Mouse (Mus musculus): ENCODE results near the gene Faap20. TPM values are rescaled to one million over a fixed set of nuclear protein-coding genes. Genes with fewer than 3 reads are reported as not detected.

Gene Faap20
- total and polyA plus RNA-seq, 3 experiments: 18.6 to 34.4 TPM; not detected in 1

DNA sequence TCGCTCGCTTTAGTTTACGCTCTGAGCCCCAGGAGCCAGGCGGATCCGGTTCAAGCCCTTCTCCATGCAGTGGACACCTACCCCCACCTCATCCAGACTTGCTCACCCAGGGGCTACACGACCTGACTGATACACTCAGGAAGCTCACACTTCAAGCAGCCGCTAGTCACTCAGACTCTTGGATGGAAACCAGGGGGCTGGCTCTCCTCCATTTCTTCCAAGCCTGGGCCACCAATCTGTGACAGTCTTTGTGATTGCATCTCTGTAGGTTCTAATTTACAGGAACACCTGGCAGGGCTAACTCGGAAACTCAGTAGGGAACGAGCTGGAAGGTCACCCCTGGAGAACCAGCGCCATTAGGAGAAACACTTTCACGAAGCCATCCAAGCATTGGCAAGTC, 38.1 kb downstream of the Faap20 start:
- H3K79me2 ChIP-seq (ENCODE audit: control insufficient read depth, insufficient read depth, low read length, poor library complexity): no peaks in the 10 kb centered on the region
- H3K4me1 ChIP-seq (ENCODE audit: control insufficient read depth in 1 of 2, insufficient read depth in 2 of 2, low read length in 2 of 2): no peaks in the 10 kb centered on the region
- no peak for DNase-seq (ENCODE audit: low read depth, low spot score)
- no peak overlapping the region for H3K4me3 ChIP-seq (ENCODE audit: control insufficient read depth in 1 of 2, insufficient read depth in 1 of 2, low read depth in 2 of 2, low read length in 2 of 2)
- no peaks in the 10 kb centered on the region for H3K9me3 ChIP-seq (replicated peaks; ENCODE audit: insufficient read depth, low read length)
- no peak overlapping the region for H3K27ac ChIP-seq (ENCODE audit: control insufficient read depth, low read depth, low read length)
- no peak overlapping the region for H3K9ac ChIP-seq (ENCODE audit: control insufficient read depth, low read depth, low read length, poor library complexity, severe bottlenecking)
- 0 out of 4 replicates have a peak, but pooled peaks cover 0 to 1% of the 10 kb centered on the region in 2 experiments for H3K27me3 ChIP-seq (ENCODE audit: control insufficient read depth in 1 of 2, insufficient read depth in 2 of 2, low read length in 2 of 2)
- H3K36me3 ChIP-seq (ENCODE audit: control insufficient read depth in 1 of 2, insufficient read depth in 2 of 2, low read length in 2 of 2): no peaks in the 10 kb centered on the region
- TF ChIP-seq RCOR1 (IDR thresholded peaks at IDR 0.05; ENCODE audit: low read depth, low read length) (no peak), JUND (IDR thresholded peaks at IDR 0.05; ENCODE audit: low read depth, low read length) (no peak)

DNA sequence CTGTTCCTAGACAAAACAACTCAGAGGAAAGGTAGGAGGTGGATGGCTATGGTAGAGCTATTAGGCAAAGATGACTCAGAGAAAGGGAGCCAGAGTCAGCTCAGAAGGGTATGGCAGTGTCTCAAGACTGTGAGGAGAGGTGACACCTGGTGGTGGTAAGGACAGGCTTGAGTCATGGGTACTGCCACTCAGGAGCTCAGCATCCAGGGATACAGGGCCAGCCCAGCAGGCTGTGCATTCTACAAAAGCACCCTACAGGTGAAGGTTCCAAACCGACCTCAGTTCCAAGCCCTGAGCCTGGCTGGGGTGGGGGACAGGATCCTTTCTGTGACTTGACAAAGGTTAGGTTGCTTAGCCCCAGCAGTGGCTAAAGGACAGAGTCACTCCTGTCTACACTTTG, 39.0 kb downstream of the Faap20 start:
- 0 out of 4 replicates have a peak, but pooled peaks cover 0 to 1% of the 10 kb centered on the region in 2 experiments for H3K27me3 ChIP-seq (ENCODE audit: control insufficient read depth in 1 of 2, insufficient read depth in 2 of 2, low read length in 2 of 2)
- TF ChIP-seq GABPA (IDR thresholded peaks at IDR 0.05; ENCODE audit: low read depth, low read length): no peak
- TF ChIP-seq CTCF (IDR thresholded peaks at IDR 0.05 in 2 of 3, conservative IDR thresholded peaks at IDR 0.05 in 1 of 3; ENCODE audit: control insufficient read depth in 1 of 3, insufficient read depth in 1 of 3, low read depth in 2 of 3, low read length in 3 of 3, poor library complexity in 1 of 3, severe bottlenecking in 1 of 3): peak; percentile 6 to 15 (median 6); a peak in 1 of 6 replicates
- no peak for DNase-seq (ENCODE audit: low read depth, low spot score)
- no peaks in the 10 kb centered on the region for H3K79me2 ChIP-seq (ENCODE audit: control insufficient read depth, insufficient read depth, low read length, poor library complexity)
- no peaks in the 10 kb centered on the region for H3K9me3 ChIP-seq (replicated peaks; ENCODE audit: insufficient read depth, low read length)
- H3K4me1 ChIP-seq (ENCODE audit: control insufficient read depth in 1 of 2, insufficient read depth in 2 of 2, low read length in 2 of 2): no peaks in the 10 kb centered on the region
- H3K4me3 ChIP-seq (ENCODE audit: control insufficient read depth in 1 of 2, insufficient read depth in 1 of 2, low read depth in 2 of 2, low read length in 2 of 2): no peak overlapping the region
- no peaks in the 10 kb centered on the region for H3K36me3 ChIP-seq (ENCODE audit: control insufficient read depth in 1 of 2, insufficient read depth in 2 of 2, low read length in 2 of 2)
- no peak overlapping the region for H3K27ac ChIP-seq (ENCODE audit: control insufficient read depth, low read depth, low read length)
- no peak overlapping the region for H3K9ac ChIP-seq (ENCODE audit: control insufficient read depth, low read depth, low read length, poor library complexity, severe bottlenecking)

DNA sequence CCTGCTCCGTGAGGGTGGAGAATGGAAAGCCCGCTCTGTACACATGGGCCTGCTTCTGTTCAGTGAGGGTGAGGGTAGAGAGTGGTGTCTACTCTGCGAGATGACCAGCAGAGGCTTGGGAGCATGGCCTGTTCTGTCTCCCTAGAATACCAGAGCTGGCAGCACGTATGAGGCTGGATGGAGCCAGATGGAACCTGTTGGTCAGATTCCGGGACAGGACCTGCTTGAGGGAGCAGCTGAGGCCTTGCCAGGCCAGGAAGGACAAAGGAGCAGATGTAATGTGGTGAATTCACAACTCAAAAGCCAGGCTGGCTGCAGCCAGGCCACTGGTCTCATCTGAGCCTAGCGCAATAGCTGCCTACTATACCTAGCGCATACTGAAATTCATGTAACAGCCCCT, 40.4 kb downstream of the Faap20 start:
- no peaks in the 10 kb centered on the region for H3K9me3 ChIP-seq (replicated peaks; ENCODE audit: insufficient read depth, low read length)
- no peaks in the 10 kb centered on the region for H3K36me3 ChIP-seq (ENCODE audit: control insufficient read depth in 1 of 2, insufficient read depth in 2 of 2, low read length in 2 of 2)
- no peaks in the 10 kb centered on the region for H3K27me3 ChIP-seq (ENCODE audit: control insufficient read depth in 1 of 2, insufficient read depth in 2 of 2, low read length in 2 of 2)
- no peaks in the 10 kb centered on the region for H3K4me1 ChIP-seq (ENCODE audit: control insufficient read depth in 1 of 2, insufficient read depth in 2 of 2, low read length in 2 of 2)
- TF ChIP-seq RAD21 (IDR thresholded peaks at IDR 0.05; ENCODE audit: low read depth, low read length) (no peak), POLR2AphosphoS5 (IDR thresholded peaks at IDR 0.05; ENCODE audit: borderline replicate concordance, low read depth, low read length) (no peak), EP300 (IDR thresholded peaks at IDR 0.05; ENCODE audit: low read depth in 1 of 2, low read length in 2 of 2) (no peak), USF2 (IDR thresholded peaks at IDR 0.05; ENCODE audit: borderline replicate concordance in 1 of 2, insufficient read depth in 1 of 2, low read depth in 1 of 2, low read length in 2 of 2) (no peak), MEF2A (IDR thresholded peaks at IDR 0.05; ENCODE audit: extremely low read depth, insufficient replicate concordance, low read depth, low read length, poor library complexity, severe bottlenecking) (no peak), NELFE (IDR thresholded peaks at IDR 0.05; ENCODE audit: low read depth, low read length) (no peak), ZMIZ1 (IDR thresholded peaks at IDR 0.05; ENCODE audit: low read depth, low read length) (no peak), TBP (IDR thresholded peaks at IDR 0.05; ENCODE audit: low read depth, low read length) (no peak), TAL1 (IDR thresholded peaks at IDR 0.05; ENCODE audit: low read length) (no peak), NRF1 (IDR thresholded peaks at IDR 0.05; ENCODE audit: insufficient read depth, low read depth, low read length, poor library complexity, severe bottlenecking) (no peak), JUND (IDR thresholded peaks at IDR 0.05; ENCODE audit: low read depth, low read length) (no peak), MXI1 (IDR thresholded peaks at IDR 0.05; ENCODE audit: low read depth, low read length) (no peak), MYB (IDR thresholded peaks at IDR 0.05; ENCODE audit: low read depth, low read length) (no peak), CTCF (IDR thresholded peaks at IDR 0.05 in 2 of 3, conservative IDR thresholded peaks at IDR 0.05 in 1 of 3; ENCODE audit: control insufficient read depth in 1 of 3, insufficient read depth in 1 of 3, low read depth in 2 of 3, low read length in 3 of 3, poor library complexity in 1 of 3, severe bottlenecking in 1 of 3) (no peak), CHD1 (IDR thresholded peaks at IDR 0.05; ENCODE audit: low read depth, low read length) (no peak), ELF1 (IDR thresholded peaks at IDR 0.05; ENCODE audit: low read depth, low read length) (no peak), MAZ (IDR thresholded peaks at IDR 0.05; ENCODE audit: low read depth, low read length) (no peak)
- no peak overlapping the region for H3K9ac ChIP-seq (ENCODE audit: control insufficient read depth, low read depth, low read length, poor library complexity, severe bottlenecking)
- no peak for DNase-seq (ENCODE audit: low read depth, low spot score)
- H3K79me2 ChIP-seq (ENCODE audit: control insufficient read depth, insufficient read depth, low read length, poor library complexity): no peaks in the 10 kb centered on the region
- H3K27ac ChIP-seq (ENCODE audit: control insufficient read depth, low read depth, low read length): no peak overlapping the region
- no peak overlapping the region for H3K4me3 ChIP-seq (ENCODE audit: control insufficient read depth in 1 of 2, insufficient read depth in 1 of 2, low read depth in 2 of 2, low read length in 2 of 2)

Data from MEL (cell line).